Mouse (Mus musculus): ENCODE measurements around the gene Pygm. TPM values are rescaled to one million over a fixed set of nuclear protein-coding genes. Genes with fewer than 3 reads are reported as not detected.

Pygm gene
- 1.3 and 1.9 TPM in 2 replicates for polyA plus RNA-seq (2016; fragmentation: Nextera tagmentation; extraction: Ambion mirVana)

DNA sequence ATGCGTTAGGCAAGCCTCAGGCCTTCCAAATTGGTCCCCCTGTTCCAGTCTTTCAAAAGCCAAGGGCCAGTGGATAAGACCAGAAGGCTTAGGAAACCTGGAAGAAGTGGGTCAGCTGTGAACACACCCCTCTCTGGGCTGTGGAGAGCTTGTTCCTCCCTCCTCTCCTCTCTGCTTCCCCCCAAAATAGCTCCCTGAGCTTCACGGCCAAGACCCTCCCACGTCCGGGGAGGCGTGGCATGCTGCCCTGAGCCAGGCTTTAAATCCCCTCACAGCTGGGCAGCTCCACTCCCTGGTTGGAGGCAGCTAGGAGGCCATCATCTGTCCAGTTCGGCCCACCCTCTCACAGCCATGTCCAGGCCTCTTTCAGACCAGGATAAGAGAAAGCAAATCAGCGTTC is at the start of gene Pygm:
Gene Pygm (plus strand): TSS at position 272 of the 400 bp plus-strand sequence.
- no peak within 1 kb of the TSS for H3K4me3 ChIP-seq
- WGBS: 22% methylated on average over 7 of the region's 7 CpGs
- peaks cover 26% of the 10 kb centered on the region; the same call in 1 of the 2 replicates for H3K27me3 ChIP-seq (ENCODE audit: insufficient read depth, poor library complexity, severe bottlenecking)
- peak within 1 kb of the TSS; percentile 72 for H3K27ac ChIP-seq
- peaks cover 44% of the 10 kb centered on the region for H3K4me1 ChIP-seq (replicated peaks)
- no peaks in the 10 kb centered on the region for H3K9me3 ChIP-seq
- peaks cover 19% of the 10 kb centered on the region for H3K36me3 ChIP-seq
- no peak for DNase-seq (ENCODE audit: low spot score)

DNA sequence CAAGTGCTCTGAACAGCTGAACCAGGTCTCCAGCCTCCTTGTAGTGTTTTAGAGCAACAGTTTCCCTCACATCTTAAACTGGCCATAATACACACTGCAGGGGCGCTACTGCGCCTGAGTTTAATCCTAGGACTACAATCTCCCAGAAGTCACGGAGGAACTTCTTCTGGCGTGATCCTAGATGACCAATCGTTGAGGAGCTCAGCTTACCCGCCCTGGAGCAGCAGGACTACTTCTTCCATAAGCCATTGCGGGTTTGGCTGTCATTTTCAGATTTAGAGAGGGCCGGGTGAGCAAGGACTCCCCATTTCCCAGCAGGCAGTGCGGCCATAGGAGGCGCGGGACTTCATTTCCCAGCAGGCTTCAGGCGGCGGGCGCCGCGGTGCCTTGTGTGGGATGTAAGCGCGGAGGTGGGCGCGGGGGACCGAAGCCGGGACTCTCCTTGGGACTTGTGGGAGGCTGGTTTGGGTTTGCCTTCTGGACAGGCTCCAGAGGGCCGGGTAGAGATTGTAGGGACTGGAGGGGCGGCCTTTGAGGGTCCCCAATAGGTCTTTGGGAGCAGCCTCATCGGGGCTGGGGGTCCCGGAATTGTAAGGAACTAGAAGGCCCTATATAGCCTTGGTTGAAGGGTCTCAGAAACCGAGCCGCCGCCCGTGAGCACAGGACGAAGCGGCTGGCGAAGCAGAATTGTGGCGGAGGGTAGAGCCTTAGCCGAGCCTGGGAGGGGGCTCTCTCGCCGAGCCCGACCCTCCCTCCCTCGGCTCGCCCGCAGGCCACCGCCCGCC is 49.3 kb upstream of the Pygm start, which contains the start of gene Men1:
Gene Men1 (plus strand): TSS at position 307 of the 785 bp plus-strand sequence.
- peaks cover 34% of the 10 kb centered on the region for H3K36me3 ChIP-seq
- no peaks in the 10 kb centered on the region for H3K27me3 ChIP-seq (ENCODE audit: insufficient read depth, poor library complexity, severe bottlenecking)
- H3K27ac ChIP-seq: peak within 1 kb of the TSS; percentile 90
- peak; percentile 95 for DNase-seq (ENCODE audit: low spot score)
- H3K4me3 ChIP-seq: peak within 1 kb of the TSS; percentile 85
- under 1% methylated on average over 43 of the region's 43 CpGs for WGBS
- no peaks in the 10 kb centered on the region for H3K9me3 ChIP-seq
- H3K4me1 ChIP-seq (replicated peaks): peaks cover 52% of the 10 kb centered on the region

DNA sequence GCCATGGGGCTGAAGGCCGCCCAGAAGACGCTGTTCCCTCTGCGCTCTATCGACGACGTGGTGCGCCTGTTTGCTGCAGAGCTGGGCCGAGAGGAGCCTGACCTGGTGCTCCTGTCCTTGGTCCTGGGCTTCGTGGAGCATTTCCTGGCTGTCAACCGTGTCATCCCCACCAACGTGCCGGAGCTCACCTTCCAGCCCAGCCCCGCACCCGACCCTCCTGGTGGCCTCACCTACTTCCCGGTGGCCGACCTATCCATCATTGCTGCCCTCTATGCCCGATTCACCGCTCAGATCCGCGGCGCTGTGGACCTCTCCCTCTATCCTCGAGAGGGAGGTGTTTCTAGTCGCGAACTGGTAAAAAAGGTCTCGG is 48.8 kb upstream of the Pygm start:
- peak overlapping the region; percentile 85 for H3K4me3 ChIP-seq
- no peaks in the 10 kb centered on the region for H3K9me3 ChIP-seq
- H3K4me1 ChIP-seq (replicated peaks): peaks cover 57% of the 10 kb centered on the region
- under 1% methylated on average over 25 of the region's 25 CpGs for WGBS
- DNase-seq (ENCODE audit: low spot score): no peak
- peak overlapping the region; percentile 90 for H3K27ac ChIP-seq
- peaks cover 40% of the 10 kb centered on the region for H3K36me3 ChIP-seq
- H3K27me3 ChIP-seq (ENCODE audit: insufficient read depth, poor library complexity, severe bottlenecking): no peaks in the 10 kb centered on the region

DNA sequence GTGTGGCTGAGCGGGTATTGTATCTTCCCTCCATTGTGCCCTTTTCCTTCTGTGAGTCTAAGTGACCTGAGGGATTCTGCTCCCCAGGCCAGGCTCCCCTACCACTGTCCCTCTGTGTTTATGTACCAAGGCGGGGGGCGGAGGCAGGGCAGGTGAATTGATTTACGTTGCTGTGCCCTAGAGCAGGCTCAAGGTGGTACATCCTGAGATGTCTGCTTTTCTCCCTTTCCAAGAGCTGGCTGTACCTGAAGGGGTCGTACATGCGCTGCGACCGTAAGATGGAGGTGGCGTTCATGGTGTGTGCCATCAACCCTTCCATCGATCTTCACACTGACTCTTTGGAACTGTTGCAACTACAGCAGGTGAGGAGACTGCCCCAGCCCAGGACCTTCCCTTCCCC is 47.3 kb upstream of the Pygm start:
- Histone ChIP-seq H3K9me3 (no peaks in the 10 kb centered on the region), H3K4me1 (replicated peaks) (peaks cover 64% of the 10 kb centered on the region), H3K27ac (0 out of 2 replicates have a peak overlapping the region, but pooled peaks have one; percentile 42), H3K36me3 (peaks cover 42% of the 10 kb centered on the region), H3K4me3 (peak overlapping the region; percentile 85), H3K27me3 (ENCODE audit: insufficient read depth, poor library complexity, severe bottlenecking) (peaks cover 5% of the 10 kb centered on the region; the same call in 1 of the 2 replicates)
- 93% methylated on average over 10 of the region's 10 CpGs for WGBS
- no peak for DNase-seq (ENCODE audit: low spot score)

DNA sequence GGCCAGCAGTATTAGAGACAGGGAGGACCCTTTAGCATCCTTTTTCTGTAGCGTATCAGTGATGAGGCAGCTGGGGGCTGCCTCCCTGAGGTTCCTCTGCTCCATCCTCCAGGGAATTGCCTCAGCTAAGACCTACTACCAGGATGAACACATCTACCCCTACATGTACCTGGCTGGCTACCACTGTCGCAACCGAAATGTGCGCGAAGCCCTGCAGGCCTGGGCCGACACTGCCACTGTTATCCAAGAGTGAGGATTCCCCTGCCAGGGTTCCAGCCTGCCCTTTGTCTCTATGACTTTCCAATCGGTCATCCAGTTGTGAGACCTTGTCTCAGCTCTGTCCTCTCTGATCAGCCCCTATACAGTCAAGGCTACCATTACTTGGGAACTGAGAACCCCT is 46.0 kb upstream of the Pygm start:
- H3K4me1 ChIP-seq (replicated peaks): peaks cover 72% of the 10 kb centered on the region
- H3K9me3 ChIP-seq: no peaks in the 10 kb centered on the region
- H3K4me3 ChIP-seq: no peak overlapping the region; the same call in 1 of the 2 replicates
- H3K36me3 ChIP-seq: peaks cover 54% of the 10 kb centered on the region
- no peak for DNase-seq (ENCODE audit: low spot score)
- no peak overlapping the region for H3K27ac ChIP-seq
- 93% methylated on average over 7 of the region's 7 CpGs for WGBS
- peaks cover 5% of the 10 kb centered on the region; the same call in 1 of the 2 replicates for H3K27me3 ChIP-seq (ENCODE audit: insufficient read depth, poor library complexity, severe bottlenecking)

DNA sequence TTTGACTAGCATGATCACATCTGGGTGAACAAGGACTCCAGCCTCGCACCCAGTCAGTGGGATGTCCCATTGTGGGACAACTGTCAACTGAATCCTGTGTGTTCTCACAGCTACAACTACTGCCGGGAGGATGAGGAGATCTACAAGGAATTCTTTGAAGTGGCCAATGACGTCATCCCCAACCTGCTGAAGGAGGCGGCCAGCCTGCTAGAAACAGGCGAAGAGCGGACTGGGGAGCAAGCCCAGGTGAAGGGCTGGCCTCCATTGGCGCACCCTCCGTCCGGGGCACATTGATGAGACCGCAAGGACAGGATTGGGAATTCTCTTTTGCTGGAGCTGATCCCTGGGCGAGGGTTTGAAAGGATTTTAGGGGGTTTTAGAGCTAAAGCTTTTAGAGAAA is 45.5 kb upstream of the Pygm start:
- peaks cover 60% of the 10 kb centered on the region for H3K36me3 ChIP-seq
- WGBS: 92% methylated on average over 11 of the region's 11 CpGs

DNA sequence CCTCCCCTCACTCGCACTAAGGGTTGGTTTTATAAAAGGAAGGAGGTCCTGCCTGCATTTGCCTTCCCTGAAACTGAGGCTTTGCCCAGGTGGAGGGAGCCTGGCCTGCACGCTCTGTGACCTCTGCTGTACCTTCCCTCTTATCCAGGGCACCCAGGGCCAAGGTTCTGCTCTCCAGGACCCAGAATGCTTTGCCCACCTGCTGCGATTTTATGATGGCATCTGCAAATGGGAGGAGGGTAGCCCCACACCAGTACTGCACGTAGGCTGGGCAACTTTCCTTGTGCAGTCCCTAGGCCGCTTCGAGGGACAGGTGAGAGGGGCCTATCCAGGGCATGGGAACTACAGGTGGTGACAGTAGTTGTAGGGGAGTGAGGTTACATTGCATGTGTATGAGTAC is 45.0 kb upstream of the Pygm start:
- Histone ChIP-seq H3K9me3 (no peaks in the 10 kb centered on the region), H3K27ac (no peak overlapping the region), H3K36me3 (peaks cover 64% of the 10 kb centered on the region), H3K4me3 (peak overlapping the region; percentile 76), H3K27me3 (ENCODE audit: insufficient read depth, poor library complexity, severe bottlenecking) (peaks cover 5% of the 10 kb centered on the region; the same call in 1 of the 2 replicates), H3K4me1 (replicated peaks) (peaks cover 72% of the 10 kb centered on the region)
- no peak for DNase-seq (ENCODE audit: low spot score)
- whole genome bisulfite sequencing: 94% methylated on average over 6 of the region's 6 CpGs

More for the DNA sequence above, 45.5 kb upstream of the Pygm start:
- peaks cover 5% of the 10 kb centered on the region; the same call in 1 of the 2 replicates for H3K27me3 ChIP-seq (ENCODE audit: insufficient read depth, poor library complexity, severe bottlenecking)
- H3K4me3 ChIP-seq: peak overlapping the region; percentile 76; the same call in 1 of the 2 replicates
- H3K9me3 ChIP-seq: no peaks in the 10 kb centered on the region
- no peak overlapping the region for H3K27ac ChIP-seq
- DNase-seq (ENCODE audit: low spot score): no peak
- H3K4me1 ChIP-seq (replicated peaks): peaks cover 74% of the 10 kb centered on the region

DNA sequence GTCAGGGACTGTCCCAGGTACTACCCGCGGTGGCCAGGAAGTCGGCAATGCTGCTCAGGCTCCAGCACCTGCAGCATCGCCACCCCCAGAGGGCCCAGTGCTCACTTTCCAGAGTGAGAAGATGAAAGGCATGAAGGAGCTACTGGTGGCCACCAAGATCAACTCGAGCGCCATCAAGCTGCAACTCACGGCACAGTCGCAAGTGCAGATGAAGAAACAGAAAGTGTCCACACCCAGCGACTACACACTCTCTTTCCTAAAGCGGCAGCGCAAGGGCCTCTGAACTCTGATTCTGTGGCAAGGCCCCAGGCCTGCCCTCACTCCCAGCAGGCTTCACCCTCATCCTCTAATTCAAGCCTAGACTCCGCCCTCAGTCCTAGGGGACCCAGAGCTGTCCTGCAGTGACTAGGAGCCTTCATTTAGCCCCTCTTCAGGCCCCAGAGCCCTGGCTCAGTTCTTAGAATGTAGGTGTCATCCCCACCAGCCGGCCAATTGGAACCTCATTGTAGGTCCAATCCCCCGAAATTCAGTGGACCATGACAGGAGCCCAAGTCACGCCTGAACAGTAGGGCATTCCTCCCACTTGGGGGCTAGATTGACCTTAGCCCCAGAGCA is 44.2 kb upstream of the Pygm start:
- Histone ChIP-seq H3K9me3 (no peaks in the 10 kb centered on the region), H3K27ac (no peak overlapping the region), H3K36me3 (peaks cover 72% of the 10 kb centered on the region), H3K4me3 (peak overlapping the region; percentile 76; the same call in 1 of the 2 replicates), H3K27me3 (ENCODE audit: insufficient read depth, poor library complexity, severe bottlenecking) (peaks cover 5% of the 10 kb centered on the region; the same call in 1 of the 2 replicates), H3K4me1 (replicated peaks) (peaks cover 66% of the 10 kb centered on the region)
- DNase-seq (ENCODE audit: low spot score): no peak
- WGBS: 70% methylated on average over 15 of the region's 15 CpGs

DNA sequence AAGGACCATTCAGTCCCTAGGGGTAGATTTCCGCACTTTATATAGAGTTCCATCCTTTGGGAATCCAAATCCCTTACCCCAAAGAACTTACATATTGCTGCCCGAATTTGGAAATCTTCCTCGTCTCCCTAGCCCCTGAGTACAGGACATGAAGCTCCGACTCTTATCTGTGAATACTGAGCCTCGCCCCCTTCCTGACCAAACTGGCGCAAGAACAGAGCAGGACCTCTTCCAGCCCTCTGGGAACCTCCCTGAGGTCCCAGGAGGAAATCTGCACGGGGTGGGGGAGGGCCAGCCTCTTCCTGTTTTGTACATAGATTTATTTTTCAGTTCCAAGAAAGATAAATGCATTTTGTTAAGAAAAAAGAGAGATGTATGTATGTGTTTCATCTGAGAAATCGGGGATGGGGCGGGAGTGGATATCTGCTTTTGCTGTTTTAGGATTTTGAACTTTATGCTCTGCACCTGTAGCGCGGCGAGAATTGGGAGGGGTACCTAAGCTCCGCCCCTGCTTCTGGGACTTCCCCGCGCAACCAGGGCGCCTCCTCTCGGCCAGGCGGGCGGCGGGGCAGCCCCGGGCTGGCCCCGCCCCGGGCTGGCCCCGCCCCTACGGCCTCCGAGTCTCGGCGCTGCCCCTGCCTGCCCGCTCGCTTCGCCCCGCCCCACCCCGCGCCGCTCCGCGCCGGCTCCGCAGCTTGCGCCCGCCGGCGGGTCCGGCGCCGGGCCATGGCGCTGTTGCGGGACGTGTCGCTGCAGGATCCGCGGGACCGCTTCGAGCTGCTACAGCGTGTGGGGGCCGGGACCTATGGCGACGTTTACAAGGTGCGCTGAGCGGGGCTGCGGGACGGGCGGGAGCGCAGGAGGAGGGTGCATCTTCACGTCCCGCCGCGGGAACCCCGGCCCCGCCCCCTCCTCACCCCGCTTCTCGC is 43.4 kb upstream of the Pygm start, which contains the start of gene Map4k2:
Gene Map4k2 (plus strand): TSS at position 612 of the 929 bp plus-strand sequence.
- H3K9me3 ChIP-seq: no peaks in the 10 kb centered on the region
- H3K4me3 ChIP-seq: peak within 1 kb of the TSS; percentile 76
- peak; percentile 74 for DNase-seq (ENCODE audit: low spot score)
- H3K27me3 ChIP-seq (ENCODE audit: insufficient read depth, poor library complexity, severe bottlenecking): peaks cover 5% of the 10 kb centered on the region; the same call in 1 of the 2 replicates
- H3K27ac ChIP-seq: peak within 1 kb of the TSS; percentile 87
- WGBS: 7% methylated on average over 72 of the region's 72 CpGs
- H3K4me1 ChIP-seq (replicated peaks): peaks cover 63% of the 10 kb centered on the region
- H3K36me3 ChIP-seq: peaks cover 80% of the 10 kb centered on the region

DNA sequence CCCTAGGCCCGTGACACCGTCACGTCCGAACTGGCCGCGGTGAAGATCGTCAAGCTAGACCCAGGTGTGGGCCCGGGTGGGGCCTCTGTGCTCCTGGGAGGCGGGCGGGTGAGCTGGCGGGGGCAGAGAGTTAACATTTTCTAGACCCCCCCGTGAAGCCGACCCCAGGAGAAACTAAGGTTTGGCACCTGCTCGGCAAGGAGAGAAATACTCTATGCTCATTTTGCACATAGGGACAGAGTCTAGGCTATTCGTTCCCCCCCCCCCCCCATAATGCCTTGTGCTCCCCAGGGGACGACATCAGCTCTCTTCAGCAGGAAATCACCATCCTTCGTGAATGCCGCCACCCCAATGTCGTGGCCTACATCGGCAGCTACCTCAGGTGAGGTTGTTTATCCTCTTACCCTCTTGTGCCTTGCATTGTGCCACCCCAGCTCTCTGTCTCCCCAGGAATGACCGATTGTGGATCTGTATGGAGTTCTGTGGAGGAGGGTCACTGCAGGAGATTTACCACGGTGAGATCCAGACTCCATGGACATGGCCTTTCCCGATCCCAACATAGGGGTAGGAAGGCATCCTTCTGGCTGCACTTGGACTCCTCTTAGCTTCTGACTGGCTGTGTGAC is 42.6 kb upstream of the Pygm start:
- Histone ChIP-seq H3K4me3 (peak overlapping the region; percentile 76), H3K27me3 (ENCODE audit: insufficient read depth, poor library complexity, severe bottlenecking) (peaks cover 5% of the 10 kb centered on the region; the same call in 1 of the 2 replicates), H3K36me3 (peaks cover 87% of the 10 kb centered on the region), H3K9me3 (no peaks in the 10 kb centered on the region), H3K4me1 (replicated peaks) (peaks cover 55% of the 10 kb centered on the region), H3K27ac (peak overlapping the region; percentile 87)
- 12% methylated on average over 23 of the region's 23 CpGs for WGBS
- no peak for DNase-seq (ENCODE audit: low spot score)

DNA sequence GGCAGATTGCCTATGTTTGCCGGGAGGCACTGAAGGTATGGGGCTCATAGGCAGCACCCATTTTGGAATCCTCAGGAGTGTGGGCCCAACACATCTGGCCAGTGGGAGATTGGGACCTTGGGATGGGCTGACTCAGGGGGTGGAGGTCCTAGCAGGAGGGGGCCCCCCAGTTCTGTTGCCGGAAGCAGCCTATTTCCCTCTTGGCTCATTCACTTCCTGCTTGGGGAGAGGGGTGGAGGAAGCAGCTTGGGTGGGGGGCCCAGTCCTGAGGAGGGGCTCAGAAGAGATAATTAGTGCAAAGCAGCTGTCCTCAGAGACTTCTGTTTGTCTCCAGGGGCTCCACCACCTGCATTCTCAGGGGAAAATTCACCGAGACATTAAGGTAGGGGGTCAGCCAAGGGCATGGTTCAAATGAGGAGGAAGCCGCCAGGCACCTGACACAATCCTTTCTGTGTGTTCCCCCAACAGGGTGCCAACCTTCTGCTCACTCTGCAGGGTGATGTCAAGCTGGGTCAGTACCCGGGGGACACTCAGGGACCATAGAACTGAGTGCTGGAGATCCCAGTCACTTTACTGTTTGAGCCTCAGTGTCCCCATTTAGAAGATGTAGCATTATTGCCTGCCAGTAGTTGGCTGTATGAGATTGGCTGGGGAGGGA is 41.8 kb upstream of the Pygm start:
- peaks cover 87% of the 10 kb centered on the region for H3K36me3 ChIP-seq
- H3K9me3 ChIP-seq: no peaks in the 10 kb centered on the region
- H3K27me3 ChIP-seq (ENCODE audit: insufficient read depth, poor library complexity, severe bottlenecking): peaks cover 5% of the 10 kb centered on the region; the same call in 1 of the 2 replicates
- peaks cover 47% of the 10 kb centered on the region for H3K4me1 ChIP-seq (replicated peaks)
- 83% methylated on average over 5 of the region's 5 CpGs for WGBS
- peak overlapping the region; percentile 76 for H3K4me3 ChIP-seq
- DNase-seq (ENCODE audit: low spot score): no peak
- no peak overlapping the region for H3K27ac ChIP-seq

Data from hindbrain, embryonic 10.5 days (tissue).